Mouse (Mus musculus) cerebellum, postnatal 36 days (tissue): ENCODE results near the gene Sync.

Experiments used
- DNase-seq, 2 experiments: peaks; one replicate each; pipeline ENCODE4 v3.0.0; 2021 to 2022; ENCODE audit warnings: mixed read lengths in 2 of 2

Sync gene

GRCm38 (mm10) chr4:129263225-129264021 is 24.0 kb upstream of the Sync start:
- peak; percentile 50 to 60 for DNase-seq

- no peak for DNase-seq
Measured at GRCm38 (mm10) chr4:129266191-129266590, 21.2 kb upstream of the Sync start.

GRCm38 (mm10) chr4:129266821-129267220 is 20.6 kb upstream of the Sync start:
- DNase-seq, result no peak

GRCm38 (mm10) chr4:129268698-129269097 is 18.7 kb upstream of the Sync start:
- no peak for DNase-seq

GRCm38 (mm10) chr4:129271991-129272755 is 15.2 kb upstream of the Sync start:
- DNase-seq, result peak in 1 of 2 experiments; percentile 55

GRCm38 (mm10) chr4:129272756-129273046 is 14.7 kb upstream of the Sync start:
- peak; percentile 92 to 94 for DNase-seq

GRCm38 (mm10) chr4:129276453-129276865 is 11.0 kb upstream of the Sync start:
- peak; percentile 100 for DNase-seq

GRCm38 (mm10) chr4:129282786-129283185 is 4.6 kb upstream of the Sync start:
- DNase-seq, result no peak

- DNase-seq, result no peak
Measured at GRCm38 (mm10) chr4:129283226-129283625, 4.2 kb upstream of the Sync start.

- DNase-seq, result no peak
Measured at GRCm38 (mm10) chr4:129284685-129285084, 2.7 kb upstream of the Sync start.

- no peak for DNase-seq
Measured at GRCm38 (mm10) chr4:129286001-129286682, 1.3 kb upstream of the Sync start.

- no peak for DNase-seq
Measured at GRCm38 (mm10) chr4:129286683-129287471, 540 bp upstream of the Sync start.

- no peak for DNase-seq
Measured at GRCm38 (mm10) chr4:129288067-129288466, 650 bp downstream of the Sync start.

GRCm38 (mm10) chr4:129289671-129290070 is 2.3 kb downstream of the Sync start:
- DNase-seq, result no peak

- DNase-seq, result no peak
Measured at GRCm38 (mm10) chr4:129292831-129293230, 5.4 kb downstream of the Sync start.

- no peak for DNase-seq
Measured at GRCm38 (mm10) chr4:129293702-129294101, 6.3 kb downstream of the Sync start.

GRCm38 (mm10) chr4:129295188-129295587 is 7.8 kb downstream of the Sync start:
- DNase-seq, result no peak

GRCm38 (mm10) chr4:129296066-129296465 is 8.6 kb downstream of the Sync start:
- no peak for DNase-seq

GRCm38 (mm10) chr4:129297724-129298123 is 10.3 kb downstream of the Sync start:
- no peak for DNase-seq

GRCm38 (mm10) chr4:129299121-129299520 is 11.7 kb downstream of the Sync start:
- DNase-seq, result no peak

- no peak for DNase-seq
Measured at GRCm38 (mm10) chr4:129303401-129303800, 16.0 kb downstream of the Sync start.

- no peak for DNase-seq
Measured at GRCm38 (mm10) chr4:129303816-129304215, 16.4 kb downstream of the Sync start.

GRCm38 (mm10) chr4:129304306-129304705 is 16.9 kb downstream of the Sync start:
- no peak for DNase-seq
